Mouse (Mus musculus): Measurements from ENCODE around the gene Zfp607b. TPM values are rescaled to one million over a fixed set of nuclear protein-coding genes. Genes with fewer than 3 reads are reported as not detected.

The Zfp607b gene
- total RNA-seq (2021) = under 1 TPM; 0.49 to 0.75 TPM
- long read RNA-seq, experiment 1, partial matches to known transcripts = 0 of 1 reads
- long read RNA-seq, experiment 1, other reads (novel, unspliced or antisense) = 1 of 1 reads
- long read RNA-seq, experiment 2 = 0 reads

- peak; percentile 93 for DNase-seq
These were observed at the start of gene Zfp607b for GRCm38 (mm10) chr7:27688815-27689612. Gene Zfp607b, plus strand, starts transcription at chr7:27689340.

GRCm38 (mm10) chr7:27644471-27644870, 44.7 kb upstream of the Zfp607b start:
- DNase-seq = no peak

- DNase-seq = no peak
These were observed 42.6 kb upstream of the Zfp607b start for GRCm38 (mm10) chr7:27646516-27646915.

- no peak for DNase-seq
These were observed 41.7 kb upstream of the Zfp607b start for GRCm38 (mm10) chr7:27647281-27648002.

GRCm38 (mm10) chr7:27649723-27650122, 39.4 kb upstream of the Zfp607b start:
- no peak for DNase-seq

- DNase-seq = peak; percentile 51
These were observed 38.2 kb upstream of the Zfp607b start for GRCm38 (mm10) chr7:27650949-27651348.

- DNase-seq = no peak
These were observed 35.3 kb upstream of the Zfp607b start, which contains the start of gene Ttc9b for GRCm38 (mm10) chr7:27653681-27654437. Gene Ttc9b, plus strand, starts transcription at chr7:27653915.

- no peak for DNase-seq
These were observed 34.4 kb upstream of the Zfp607b start for GRCm38 (mm10) chr7:27654607-27655276.

GRCm38 (mm10) chr7:27655545-27655944, 33.6 kb upstream of the Zfp607b start:
- no peak for DNase-seq

GRCm38 (mm10) chr7:27656600-27656999, 32.5 kb upstream of the Zfp607b start:
- DNase-seq = no peak

- no peak for DNase-seq
These were observed 31.2 kb upstream of the Zfp607b start for GRCm38 (mm10) chr7:27657824-27658395.

GRCm38 (mm10) chr7:27658712-27659663, 30.2 kb upstream of the Zfp607b start:
- no peak for DNase-seq

GRCm38 (mm10) chr7:27662038-27662437, 27.1 kb upstream of the Zfp607b start:
- DNase-seq = no peak

GRCm38 (mm10) chr7:27673064-27673574, 16.0 kb upstream of the Zfp607b start:
- DNase-seq = no peak

GRCm38 (mm10) chr7:27673575-27674131, 15.5 kb upstream of the Zfp607b start:
- DNase-seq = no peak

GRCm38 (mm10) chr7:27674195-27674521, 15.0 kb upstream of the Zfp607b start:
- DNase-seq = no peak

- peak; percentile 92 for DNase-seq
These were observed 14.5 kb upstream of the Zfp607b start, which contains the start of gene Map3k10 for GRCm38 (mm10) chr7:27674522-27675221. Gene Map3k10, minus strand, starts transcription at chr7:27674598.

GRCm38 (mm10) chr7:27675222-27675612, 13.9 kb upstream of the Zfp607b start:
- DNase-seq = no peak

GRCm38 (mm10) chr7:27683218-27683617, 5.9 kb upstream of the Zfp607b start:
- DNase-seq = no peak
